Mouse (Mus musculus): ENCODE results near the gene Mertk.

DNA sequence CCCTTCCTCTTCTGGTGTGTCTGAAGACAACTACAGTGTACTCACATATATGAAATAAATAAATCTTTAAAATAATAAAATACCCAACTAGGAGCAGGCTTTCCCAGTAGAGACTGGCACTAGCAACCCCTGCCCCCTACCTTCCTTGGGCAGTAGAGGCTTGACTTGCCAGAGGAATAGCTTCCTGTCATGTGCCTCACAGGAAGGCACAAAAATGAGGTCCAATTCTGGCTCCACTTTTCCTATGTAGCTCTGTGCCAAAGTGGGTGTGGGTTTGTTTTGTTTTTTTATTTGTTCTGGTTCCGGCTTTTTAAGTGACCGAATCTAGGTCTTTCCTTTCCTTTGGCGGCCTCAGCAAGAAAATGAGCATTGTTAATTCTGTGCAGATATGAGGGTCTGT, 5.7 kb downstream of the Mertk start:
- TF ChIP-seq POLR2A (IDR thresholded peaks at IDR 0.05; ENCODE audit: low read depth, low read length) (no peak), CTCF (IDR thresholded peaks at IDR 0.05; ENCODE audit: extremely low read depth, insufficient read depth, insufficient read length, insufficient replicate concordance) (no peak)

Data from spleen, adult 2 months (tissue).